Mouse (Mus musculus) brain, embryonic 14.5 days (tissue): ENCODE results near the gene Nt5dc2.

ENCODE experiments used
- CTCF ChIP-seq: fragments of 200-500 bp; IDR thresholded peaks from 2 replicates; pipeline ENCODE4 v1.5.1; 2012; ENCODE audit warnings: inconsistent platforms, mild to moderate bottlenecking, moderate library complexity, borderline replicate concordance; ENCODE audit not compliant: insufficient read depth, insufficient read length; ENCODE audit errors: extremely low read depth
- POLR2A ChIP-seq: fragments of 200-500 bp; IDR thresholded peaks from 2 replicates; pipeline ENCODE4 v1.6.1; 2012; ENCODE audit warnings: mild to moderate bottlenecking, inconsistent platforms, borderline replicate concordance; ENCODE audit not compliant: poor library complexity, insufficient read depth, insufficient read length, severe bottlenecking; ENCODE audit errors: extremely low read depth

- no peak for TF ChIP-seq POLR2A
- TF ChIP-seq CTCF = no peak
Measured at GRCm38 (mm10) chr14:31128101-31128825, 2.6 kb upstream of the Nt5dc2 start.
